Mouse (Mus musculus) liver, embryonic 11.5 days (tissue): ENCODE measurements around the gene Gm20661. TPM values are rescaled to one million over a fixed set of nuclear protein-coding genes. Genes with fewer than 3 reads are reported as not detected.

Source experiments
- ATAC-seq: fragments of 200-750 bp; cut with Nextera tagmentation; replicated peaks from 2 replicates; pipeline ENCODE4 v1.8.0; 2017; ENCODE audit warnings: moderate number of reproducible peaks, mild to moderate bottlenecking, moderate TSS enrichment, moderate library complexity; ENCODE audit not compliant: low FRiP score
- DNase-seq: peaks from one replicate; pipeline ENCODE4 v3.0.0-alpha.2; 2017; ENCODE audit warnings: low spot score
- H3K27ac ChIP-seq: fragments of 300-500 bp; sonication (generic); 2 replicates; pipeline ENCODE4 v1.5.1; 2014; ENCODE audit warnings: mild to moderate bottlenecking, low read depth, low read length, control low read depth
- H3K27me3 ChIP-seq: fragments of 300-500 bp; sonication (generic); replicated peaks from 2 replicates; pipeline ENCODE4 v1.6.1; 2014; ENCODE audit warnings: low read length, mixed read lengths; ENCODE audit not compliant: control insufficient read depth, insufficient read depth
- H3K36me3 ChIP-seq: fragments of 300-500 bp; sonication (generic); 2 replicates; pipeline ENCODE4 v1.6.1; 2014; ENCODE audit warnings: mild to moderate bottlenecking, low read length, moderate library complexity, mixed read lengths; ENCODE audit not compliant: control insufficient read depth, insufficient read depth
- H3K4me1 ChIP-seq: fragments of 300-500 bp; sonication (generic); replicated peaks from 2 replicates; pipeline ENCODE4 v1.6.1; 2014; ENCODE audit warnings: low read length, mixed read lengths; ENCODE audit not compliant: control insufficient read depth, insufficient read depth
- H3K4me2 ChIP-seq: fragments of 300-500 bp; sonication (generic); 2 replicates; pipeline ENCODE4 v1.6.1; 2014; ENCODE audit warnings: mild to moderate bottlenecking, control low read depth, moderate library complexity
- H3K4me3 ChIP-seq: fragments of 300-500 bp; sonication (generic); 2 replicates; pipeline ENCODE4 v1.5.1; 2014; ENCODE audit warnings: low read depth, low read length, control low read depth
- H3K9ac ChIP-seq: fragments of 300-500 bp; sonication (generic); 2 replicates; pipeline ENCODE4 v1.6.1; 2014; ENCODE audit warnings: low read depth, low read length, control low read depth
- H3K9me3 ChIP-seq: fragments of 300-500 bp; sonication (generic); 2 replicates; pipeline ENCODE4 v1.6.1; 2016; ENCODE audit warnings: low read length, inconsistent platforms, mixed read lengths; ENCODE audit not compliant: control insufficient read depth
- WGBS: fragments of 180-500 bp; shearing (Covaris S2); extraction: QIAGEN DNeasy Blood & Tissue Kit; methylation state at CpG from one replicate; pipeline ENCODE4 v1.1.7; 2014; 5-methylcytosine and 5-hydroxymethylcytosine counted together
- polyA plus RNA-seq: library from polyadenylated mRNA; unstranded; fragments of >200 nt; fragmentation: Nextera tagmentation; extraction: Ambion mirVana; gene quantifications from 2 replicates; pipeline ENCODE4 v1.2.1, GENCODE M21; 2014

Gene Gm20661
- polyA plus RNA-seq, 1 experiment from 2014 or later = 2.0 TPM

GRCm38 (mm10) chr9:107985131-107986119, 2.6 kb downstream of the Gm20661 start, which contains the start of gene Inka1:
Inka1 (minus strand) TSS chr9:107985879.
- peak within 1 kb of the TSS; percentile 90 for H3K9ac ChIP-seq
- H3K36me3 ChIP-seq = 0 out of 2 replicates have a peak, but pooled peaks cover 5% of the 10 kb centered on the region
- H3K27me3 ChIP-seq = no peaks in the 10 kb centered on the region; the same call in 1 of the 2 replicates
- WGBS = under 1% methylated on average over 58 of the region's 58 CpGs
- peak within 1 kb of the TSS; percentile 89 for H3K4me2 ChIP-seq
- peak within 1 kb of the TSS; percentile 97 for H3K27ac ChIP-seq
- peak; percentile 95 for DNase-seq
- H3K4me1 ChIP-seq = peaks cover 44% of the 10 kb centered on the region
- peak within 1 kb of the TSS; percentile 83 for H3K4me3 ChIP-seq
- H3K9me3 ChIP-seq = no peaks in the 10 kb centered on the region
- peak; percentile 71 for ATAC-seq

- ATAC-seq = no peak; the same call in 1 of the 2 replicates
- H3K27ac ChIP-seq = peak overlapping the region; percentile 97; the same call in 1 of the 2 replicates
- no peaks in the 10 kb centered on the region; the same call in 1 of the 2 replicates for H3K27me3 ChIP-seq
- DNase-seq = peak; percentile 79
- peak overlapping the region; percentile 90 for H3K9ac ChIP-seq
- WGBS = 1% methylated on average over 18 of the region's 18 CpGs
- H3K9me3 ChIP-seq = no peaks in the 10 kb centered on the region
- 0 out of 2 replicates have a peak, but pooled peaks cover 5% of the 10 kb centered on the region for H3K36me3 ChIP-seq
- H3K4me1 ChIP-seq = peaks cover 35% of the 10 kb centered on the region
- H3K4me2 ChIP-seq = peak overlapping the region; percentile 89
- peak overlapping the region; percentile 83 for H3K4me3 ChIP-seq
Observed at GRCm38 (mm10) chr9:107986376-107986775, 3.5 kb downstream of the Gm20661 start.

GRCm38 (mm10) chr9:107987950-107988349, 5.1 kb downstream of the Gm20661 start:
- DNase-seq = no peak
- WGBS = 71% methylated on average over 3 of the region's 3 CpGs
- H3K9ac ChIP-seq = no peak overlapping the region
- no peak overlapping the region for H3K4me3 ChIP-seq
- ATAC-seq = no peak
- H3K9me3 ChIP-seq = no peaks in the 10 kb centered on the region
- peaks cover 20% of the 10 kb centered on the region for H3K4me1 ChIP-seq
- no peak overlapping the region for H3K27ac ChIP-seq
- H3K27me3 ChIP-seq = no peaks in the 10 kb centered on the region; the same call in 1 of the 2 replicates
- H3K36me3 ChIP-seq = 0 out of 2 replicates have a peak, but pooled peaks cover 5% of the 10 kb centered on the region
- no peak overlapping the region for H3K4me2 ChIP-seq

- WGBS = 60% methylated on average over 2 of the region's 2 CpGs
- ATAC-seq = no peak
Observed at GRCm38 (mm10) chr9:107992197-107992596, 9.3 kb downstream of the Gm20661 start, which contains the start of gene Cdhr4. Cdhr4 (plus strand) TSS chr9:107992497.

GRCm38 (mm10) chr9:107993013-107993412, 10.2 kb downstream of the Gm20661 start:
- Histone ChIP-seq H3K4me1 (no peaks in the 10 kb centered on the region; the same call in 1 of the 2 replicates), H3K27ac (no peak overlapping the region), H3K9ac (no peak overlapping the region), H3K4me2 (no peak overlapping the region), H3K27me3 (no peaks in the 10 kb centered on the region), H3K9me3 (no peaks in the 10 kb centered on the region), H3K4me3 (no peak overlapping the region), H3K36me3 (no peaks in the 10 kb centered on the region)
- 87% methylated on average over 11 of the region's 11 CpGs for WGBS
- ATAC-seq (no peak), DNase-seq (no peak)

More at GRCm38 (mm10) chr9:107992197-107992596, 9.3 kb downstream of the Gm20661 start, which contains the start of gene Cdhr4:
- Histone ChIP-seq H3K9ac (no peak within 1 kb of the TSS), H3K4me3 (no peak within 1 kb of the TSS), H3K27ac (no peak within 1 kb of the TSS), H3K4me2 (no peak within 1 kb of the TSS), H3K27me3 (no peaks in the 10 kb centered on the region; the same call in 1 of the 2 replicates), H3K36me3 (no peaks in the 10 kb centered on the region), H3K9me3 (no peaks in the 10 kb centered on the region), H3K4me1 (peaks cover 3% of the 10 kb centered on the region)
- DNase-seq = no peak

- WGBS = 38% methylated on average over 2 of the region's 2 CpGs
- no peaks in the 10 kb centered on the region for H3K27me3 ChIP-seq
- no peak overlapping the region for H3K4me2 ChIP-seq
- H3K9me3 ChIP-seq = no peaks in the 10 kb centered on the region
- no peak overlapping the region; the same call in 1 of the 2 replicates for H3K9ac ChIP-seq
- no peaks in the 10 kb centered on the region for H3K36me3 ChIP-seq
- DNase-seq = no peak
- no peak overlapping the region for H3K4me3 ChIP-seq
- no peak for ATAC-seq
- no peak overlapping the region for H3K27ac ChIP-seq
- no peaks in the 10 kb centered on the region; the same call in none of the 2 replicates for H3K4me1 ChIP-seq
Observed at GRCm38 (mm10) chr9:107994464-107994863, 11.6 kb downstream of the Gm20661 start.

- Histone ChIP-seq H3K36me3 (no peaks in the 10 kb centered on the region), H3K9ac (no peak overlapping the region), H3K9me3 (no peaks in the 10 kb centered on the region), H3K27me3 (no peaks in the 10 kb centered on the region), H3K4me3 (no peak overlapping the region), H3K4me1 (no peaks in the 10 kb centered on the region; the same call in 1 of the 2 replicates), H3K27ac (no peak overlapping the region), H3K4me2 (no peak overlapping the region)
- DNase-seq (no peak), ATAC-seq (no peak)
- 93% methylated on average over 21 of the region's 21 CpGs for WGBS
Observed at GRCm38 (mm10) chr9:107995513-107995912, 12.7 kb downstream of the Gm20661 start.

- no peaks in the 10 kb centered on the region for H3K36me3 ChIP-seq
- no peak within 1 kb of the TSS for H3K4me2 ChIP-seq
- no peak within 1 kb of the TSS for H3K9ac ChIP-seq
- H3K4me1 ChIP-seq = no peaks in the 10 kb centered on the region; the same call in 1 of the 2 replicates
- ATAC-seq (no peak), DNase-seq (no peak)
- H3K9me3 ChIP-seq = no peaks in the 10 kb centered on the region
- H3K4me3 ChIP-seq = no peak within 1 kb of the TSS
- H3K27ac ChIP-seq = no peak within 1 kb of the TSS
- WGBS = 87% methylated on average over 5 of the region's 5 CpGs
- H3K27me3 ChIP-seq = no peaks in the 10 kb centered on the region
Observed at GRCm38 (mm10) chr9:107996049-107996448, 13.2 kb downstream of the Gm20661 start, which contains the start of gene Gm20662. Gm20662 (plus strand) TSS chr9:107996349.
